Comparison of ENCODE assay signal across 9 mouse cellular contexts in genomic region chrX:9273377-9274002, GRCm38 (mm10). TPM values are rescaled to one million over a fixed set of nuclear protein-coding genes. Genes with fewer than 3 reads are reported as not detected.
DNase-seq lines count a peak whose midpoint lies in the region; ATAC-seq and TF ChIP-seq lines count a peak whose summit lies in the region.
"Had no signal": no experiment of that assay in that cellular context is flagged by ENCODE, and none has a peak within 500 bp of the region (broad histone marks: within the 10 kb centered on the region; RNA-seq: fewer than 3 reads in every experiment).

No protein-coding gene starts in this region.

- peak overlapping the region; percentile 56 for H3K4me3 ChIP-seq in heart, adult 2 months
- H3K4me3 ChIP-seq in E14TG2a.4 (replicated peaks; ENCODE audit: low read length) (peak overlapping the region; percentile 79), macrophage (ENCODE audit: inconsistent target) (peak overlapping the region; percentile 10; the same call in 1 of the 2 replicates)
- H3K4me3 ChIP-seq in forebrain, embryonic 16.5 days (replicated peaks; ENCODE audit: low read length): peak overlapping the region; percentile 57

- H3K9ac ChIP-seq in heart, adult 2 months (ENCODE audit: low read depth, low read length): no peak overlapping the region; the same call in 1 of the 2 replicates
- peak overlapping the region; percentile 71 for H3K9ac ChIP-seq in forebrain, embryonic 16.5 days (replicated peaks; ENCODE audit: low read depth, low read length)

- no peaks in the 10 kb centered on the region; the same call in 1 of the 2 replicates for H3K36me3 ChIP-seq in heart, adult 2 months (ENCODE audit: control insufficient read depth, insufficient read depth, low read length)
- H3K36me3 ChIP-seq in E14TG2a.4 (ENCODE audit: insufficient read depth, low read length): no peaks in the 10 kb centered on the region
- no peaks in the 10 kb centered on the region for H3K36me3 ChIP-seq in forebrain, embryonic 16.5 days (ENCODE audit: control insufficient read depth, insufficient read depth)
- no peaks in the 10 kb centered on the region for H3K36me3 ChIP-seq in macrophage (ENCODE audit: inconsistent target)

- H3K27ac ChIP-seq in heart, adult 2 months: peak overlapping the region; percentile 68; the same call in 1 of the 2 replicates
- no peak overlapping the region for H3K27ac ChIP-seq in forebrain, embryonic 16.5 days (ENCODE audit: low read length)
- no peak overlapping the region for H3K27ac ChIP-seq in macrophage

- no peak for TF ChIP-seq CTCF in heart, adult 2 months (IDR thresholded peaks at IDR 0.05)
- TF ChIP-seq CTCF in E14TG2a.4 (conservative IDR thresholded peaks at IDR 0.05; ENCODE audit: low read length): no peak

- no peaks in the 10 kb centered on the region for H3K79me2 ChIP-seq in heart, adult 2 months (replicated peaks; ENCODE audit: control insufficient read depth, insufficient read depth, low read length)
- no peaks in the 10 kb centered on the region for H3K79me2 ChIP-seq in macrophage (ENCODE audit: inconsistent target)

- DNase-seq in heart, adult 2 months: no peak
- no peak for DNase-seq in heart, adult 18-20 months
- DNase-seq in spleen, postnatal 10 days (ENCODE audit: low spot score in 2 of 2): no peak
- no peak for DNase-seq in left cerebral cortex, postnatal 14 days (ENCODE audit: low spot score in 2 of 2)
- DNase-seq in right cerebral cortex, adult 2 months (ENCODE audit: low spot score in 2 of 2): no peak

- H3K9me3 ChIP-seq in E14TG2a.4 (ENCODE audit: low read length): no peaks in the 10 kb centered on the region
- H3K9me3 ChIP-seq in forebrain, embryonic 16.5 days (ENCODE audit: control insufficient read depth, low read length): no peaks in the 10 kb centered on the region

- H3K4me2 ChIP-seq in forebrain, embryonic 16.5 days (ENCODE audit: low read length): peak overlapping the region; percentile 54

- intact Hi-C loops in heart, adult 2 months (cut with DNase I): loop anchor here (2.0 to 5.0 kb wide), 2 partner anchors 51 to 76 kb away; partner anchors contain the start of gene Lancl3
- intact Hi-C loops in left cerebral cortex, postnatal 14 days (cut with DNase I): no loop called here

- 53% methylated on average over 12 of the region's 12 CpGs for WGBS in heart, adult 2 months
- WGBS in forebrain, embryonic 16.5 days: 56% methylated on average over 12 of the region's 12 CpGs
- 66% methylated on average over 10 of the region's 12 CpGs for WGBS in macrophage (ENCODE audit: missing documents)

- TF ChIP-seq EP300 in heart, adult 2 months (IDR thresholded peaks at IDR 0.05; ENCODE audit: insufficient read depth, low read depth, low read length): no peak

- no peaks in the 10 kb centered on the region for H3K27me3 ChIP-seq in heart, adult 2 months (ENCODE audit: control insufficient read depth, insufficient read depth, low read length)
- H3K27me3 ChIP-seq in E14TG2a.4 (ENCODE audit: insufficient read depth, low read length): no peaks in the 10 kb centered on the region
- no peaks in the 10 kb centered on the region for H3K27me3 ChIP-seq in forebrain, embryonic 16.5 days (replicated peaks; ENCODE audit: control insufficient read depth, insufficient read depth, low read length)

- H3K4me1 ChIP-seq in heart, adult 2 months (ENCODE audit: control insufficient read depth, insufficient read depth, low read length): no peaks in the 10 kb centered on the region; the same call in 1 of the 2 replicates
- no peaks in the 10 kb centered on the region; the same call in 1 of the 2 replicates for H3K4me1 ChIP-seq in E14TG2a.4 (replicated peaks; ENCODE audit: low read depth, low read length)
- 0 out of 2 replicates have a peak, but pooled peaks cover 5% of the 10 kb centered on the region for H3K4me1 ChIP-seq in forebrain, embryonic 16.5 days (replicated peaks; ENCODE audit: control insufficient read depth, insufficient read depth, low read length)

- ATAC-seq in forebrain, embryonic 16.5 days: no peak

- no peak for TF ChIP-seq POLR2A in heart, adult 2 months (IDR thresholded peaks at IDR 0.05; ENCODE audit: insufficient read depth, low read depth, low read length)

RNA-seq across cellular contexts. Expression of gene Xk, which starts 0.9 kb away (rescaled TPM):
- total RNA-seq in heart, adult 2 months (2021): 1 to 10 TPM; 7.3 to 8.2 TPM
- 3.3 and 6.5 TPM in 2 replicates for polyA plus RNA-seq in heart, adult 2 months (2012; rRNA removed)
- total RNA-seq in heart, adult 18-20 months (2021): 1 to 10 TPM; 9.3 to 9.6 TPM
- 3.0 and 3.8 TPM in 2 replicates for polyA plus RNA-seq in forebrain, embryonic 16.5 days (2015; fragmentation: Nextera tagmentation; extraction: Ambion mirVana)
- under 1 TPM in 15 of 26 experiments, not detected in 11; 0.12 to 0.73 (median 0.42) TPM for total RNA-seq in macrophage (2018; cell fraction: chromatin; rRNA removed)
- total RNA-seq in macrophage (2018; cell fraction: cytosol; rRNA removed): 1 to 10 TPM in 4 of 26 experiments, under 1 TPM in 22; 0.19 to 1.3 (median 0.50) TPM
- total RNA-seq in macrophage (2018; cell fraction: nucleus; rRNA removed): 1 to 10 TPM in 4 of 26 experiments, under 1 TPM in 21, not detected in 1; 0.12 to 3.1 (median 0.45) TPM
- 0.45 to 1.3 TPM (median 0.56 TPM) in 3 replicates for polyA plus RNA-seq in macrophage (2018)
- total RNA-seq in left cerebral cortex, postnatal 14 days (2021): 10 to 100 TPM; 12.1 to 12.6 TPM

RNA-seq across cellular contexts. Expression of gene H2al1m, which starts 10.1 kb away (rescaled TPM):
- under 1 TPM in 1 of 2 experiments, not detected in 1; 0.86 TPM for total RNA-seq in heart, adult 2 months (2021)
- 0.33 TPM in 1 of 2 replicates, not detected in the other for polyA plus RNA-seq in heart, adult 2 months (2012; rRNA removed)
- 1 to 10 TPM in 1 of 2 experiments, not detected in 1; 1.0 TPM for total RNA-seq in heart, adult 18-20 months (2021)
- not detected in 2 replicates for polyA plus RNA-seq in forebrain, embryonic 16.5 days (2015; fragmentation: Nextera tagmentation; extraction: Ambion mirVana)
- total RNA-seq in macrophage (2018; cell fraction: chromatin; rRNA removed): not detected
- total RNA-seq in macrophage (2018; cell fraction: cytosol; rRNA removed): under 1 TPM in 8 of 26 experiments, not detected in 18; 0.27 to 0.66 (median 0.44) TPM
- total RNA-seq in macrophage (2018; cell fraction: nucleus; rRNA removed): 1 to 10 TPM in 1 of 26 experiments, not detected in 25; 1.4 TPM
- polyA plus RNA-seq in macrophage (2018): not detected in 3 replicates
- total RNA-seq in left cerebral cortex, postnatal 14 days (2021): not detected
- polyA plus RNA-seq: C2C12 had no signal

RNA-seq across cellular contexts. Expression of gene Gm14862, which starts 16.8 kb away (rescaled TPM):
- total RNA-seq in heart, adult 2 months (2021): not detected
- not detected in 2 replicates for polyA plus RNA-seq in heart, adult 2 months (2012; rRNA removed)
- total RNA-seq in heart, adult 18-20 months (2021): not detected
- polyA plus RNA-seq in forebrain, embryonic 16.5 days (2015; fragmentation: Nextera tagmentation; extraction: Ambion mirVana): not detected in 2 replicates
- total RNA-seq in macrophage (2018; cell fraction: chromatin; rRNA removed): not detected
- not detected for total RNA-seq in macrophage (2018; cell fraction: cytosol; rRNA removed)
- not detected for total RNA-seq in macrophage (2018; cell fraction: nucleus; rRNA removed)
- not detected in 3 replicates for polyA plus RNA-seq in macrophage (2018)
- total RNA-seq in left cerebral cortex, postnatal 14 days (2021): not detected
- polyA plus RNA-seq: C2C12 had no signal

Comparison
In these comparisons a context has a peak if more than half of its experiments do, and no peak if none do; other contexts are left out.
1. H3K4me3 ChIP-seq: peak in every context shown above with its lines; median percentile 79 in E14TG2a.4; 57 in forebrain, embryonic 16.5 days; 56 in heart, adult 2 months; 10 in macrophage.